Mouse (Mus musculus) CH12.LX (cell line): Measurements from ENCODE around the gene Ptprd.

Source experiments
- GABPA ChIP-seq: IDR thresholded peaks from 2 replicates; pipeline ENCODE4 v1.6.1; 2012; ENCODE audit warnings: low read depth, low read length, improper control_type of control experiment, inconsistent platforms; ENCODE audit not compliant: insufficient replicate concordance
- KAT2A ChIP-seq: IDR thresholded peaks from 2 replicates; pipeline ENCODE4 v1.6.1; 2012; ENCODE audit warnings: low read length, improper control_type of control experiment, inconsistent platforms; ENCODE audit not compliant: insufficient replicate concordance
- POLR2A ChIP-seq: IDR thresholded peaks from 2 replicates; pipeline ENCODE4 v1.6.1; 2011; ENCODE audit warnings: low read depth, mild to moderate bottlenecking, improper control_type of control experiment, low read length
- TBP ChIP-seq: conservative IDR thresholded peaks from 2 replicates; pipeline ENCODE4 v1.6.1; 2011; ENCODE audit warnings: low read depth, low read length, improper control_type of control experiment
- USF2 ChIP-seq: conservative IDR thresholded peaks from 2 replicates; pipeline ENCODE4 v1.6.1; 2011; ENCODE audit warnings: low read depth, low read length, improper control_type of control experiment

DNA sequence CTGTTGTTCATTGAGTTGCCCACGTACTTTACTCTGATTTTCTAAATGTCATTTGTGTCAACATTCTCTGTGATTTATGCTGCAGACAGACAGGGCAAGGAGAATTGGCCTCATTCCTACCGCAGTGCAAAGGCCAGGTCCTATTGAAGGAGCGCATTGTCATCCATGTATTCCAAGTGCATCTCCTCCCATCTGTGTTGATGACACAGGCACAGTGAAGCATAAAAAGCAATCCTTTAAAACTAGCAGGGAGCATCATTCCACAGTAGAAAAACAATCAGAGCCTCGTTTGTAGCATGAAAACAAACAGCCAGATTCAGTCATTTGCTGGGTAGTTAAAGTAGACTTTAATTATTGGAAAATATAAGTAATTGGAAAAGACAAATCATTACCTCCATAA lies 960.6 kb downstream of the Ptprd start:
- TF ChIP-seq KAT2A = no peak
- TF ChIP-seq TBP = no peak
- TF ChIP-seq GABPA = no peak
- no peak for TF ChIP-seq USF2
- TF ChIP-seq POLR2A = no peak
